Mouse (Mus musculus) kidney, postnatal 36 days (tissue): ENCODE results near the gene Fzd5.

ENCODE experiments used
- DNase-seq, 2 experiments: peaks; one replicate each; pipeline ENCODE4 v3.0.0; 2021 to 2022; ENCODE audit warnings: mixed read lengths in 2 of 2

Gene Fzd5

GRCm38 (mm10) chr1:64683039-64683438, 54.5 kb downstream of the Fzd5 start:
- DNase-seq = no peak

- DNase-seq = no peak
Observed at GRCm38 (mm10) chr1:64681499-64681898, 56.1 kb downstream of the Fzd5 start.
